Mouse (Mus musculus): ENCODE measurements at regions not wholly inside any gene's neighbourhood (a gene's known extent, or its start where the extent isn't known, plus 50 kb on each side); places are given as distances from the start of the nearest gene placed in this dataset.
A peak's percentile ranks its signal among the peaks of the same experiment; 100 is the strongest.

GRCm38 (mm10) chr15:61508806-61509205 is 586.0 kb upstream of the A1bg start:
- DNase-seq (ENCODE audit: low read depth) = no peak

- no peak for DNase-seq (ENCODE audit: low read depth)
Observed at GRCm38 (mm10) chr15:61506361-61506897, 583.6 kb upstream of the A1bg start.

DNA sequence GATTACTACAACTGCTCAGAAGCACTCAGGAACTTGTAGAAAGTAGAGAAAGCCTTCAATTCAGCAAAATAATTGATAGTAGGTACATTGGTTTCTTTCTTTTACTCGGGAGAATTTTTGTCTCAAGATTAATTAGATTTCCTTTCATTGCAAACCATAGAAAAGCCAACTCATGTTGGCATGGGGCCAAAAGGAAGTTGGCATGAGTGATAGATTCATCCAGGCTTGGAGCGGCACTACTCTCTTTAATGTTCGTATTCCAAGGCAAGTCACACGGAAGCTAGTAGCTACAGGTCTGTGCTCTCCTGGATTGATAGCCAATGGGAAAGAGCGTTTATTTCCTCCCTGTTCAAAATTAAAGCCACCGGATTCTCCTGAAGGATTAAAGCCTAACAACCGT is 580.6 kb upstream of the A1bg start:
- DNase-seq (ENCODE audit: low read depth) = peak; percentile 20

- DNase-seq (ENCODE audit: low read depth) = no peak
Observed at GRCm38 (mm10) chr15:61489731-61490130, 566.9 kb upstream of the A1bg start.

GRCm38 (mm10) chr15:61481861-61482260 is 559.0 kb upstream of the A1bg start:
- peak; percentile 85 for DNase-seq (ENCODE audit: low read depth)

- no peak for DNase-seq (ENCODE audit: low read depth)
Observed at GRCm38 (mm10) chr15:61473900-61474299, 551.1 kb upstream of the A1bg start.

DNA sequence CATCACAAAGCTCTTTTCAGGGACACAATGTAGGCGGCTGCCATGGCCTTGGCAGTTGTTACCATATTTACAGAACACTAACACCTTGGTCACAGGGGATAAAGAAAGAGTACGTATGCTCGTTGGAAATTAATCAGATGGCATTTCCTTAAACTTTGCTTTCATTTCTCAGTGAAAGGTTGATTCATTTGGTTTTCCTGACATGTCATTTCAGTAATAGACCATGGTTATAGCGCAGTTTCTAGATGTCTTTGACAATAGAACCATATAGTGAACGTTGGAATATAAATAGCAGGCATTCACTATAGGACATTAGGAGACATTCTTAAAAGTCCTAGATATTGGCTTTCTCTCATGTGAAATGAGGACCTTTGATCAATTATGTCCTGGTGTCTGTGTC is 532.2 kb upstream of the A1bg start:
- DNase-seq (ENCODE audit: low read depth) = no peak

DNA sequence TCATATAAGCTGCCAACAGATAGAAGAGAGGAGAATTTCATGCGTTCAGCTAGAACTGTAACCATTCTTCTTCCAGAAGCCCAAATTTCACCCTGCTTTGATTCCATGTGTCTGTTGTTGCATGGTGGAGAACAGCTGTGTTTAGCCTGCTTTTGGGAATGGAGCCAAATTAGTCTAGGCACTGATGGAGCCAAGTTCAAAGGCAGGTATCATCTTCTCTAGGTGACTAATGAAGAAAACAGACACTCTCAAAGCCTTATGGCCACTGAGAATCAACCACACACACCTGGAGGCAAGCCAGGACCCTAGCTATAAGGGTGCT is 531.5 kb upstream of the A1bg start:
- no peak for DNase-seq (ENCODE audit: low read depth)

DNA sequence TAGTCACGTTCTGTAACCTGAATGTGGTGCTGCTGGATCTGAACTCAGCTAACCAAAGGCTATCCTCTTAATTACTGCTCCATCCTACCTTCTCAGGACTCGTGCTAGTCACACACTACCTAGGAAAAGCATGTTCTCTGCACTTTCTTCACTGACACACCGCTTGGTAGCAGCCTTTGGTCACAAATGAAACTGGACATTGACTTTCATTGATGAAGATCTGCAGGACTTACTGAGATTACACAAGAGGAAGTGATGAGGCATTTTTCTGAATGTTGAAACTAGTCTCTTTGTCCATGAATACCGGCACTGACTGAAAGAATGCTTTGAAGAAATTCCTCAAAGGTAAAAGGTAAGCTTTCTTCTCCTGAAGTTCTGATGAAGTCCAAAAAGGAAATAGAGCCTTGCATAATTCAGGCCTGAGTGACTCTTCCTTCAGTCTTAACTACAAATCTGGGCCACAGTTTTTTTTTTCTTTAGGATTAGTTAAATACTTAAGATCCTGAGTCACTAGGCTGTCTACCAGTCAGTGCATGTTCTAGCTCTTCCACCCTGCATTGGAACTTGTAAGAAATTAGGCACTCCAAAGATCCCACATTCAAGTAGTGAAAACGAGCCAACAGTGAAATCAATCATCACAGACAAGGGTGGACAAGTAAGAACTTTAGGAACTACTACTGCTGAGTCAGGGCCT is 531.0 kb upstream of the A1bg start:
- no peak for DNase-seq (ENCODE audit: low read depth)

DNA sequence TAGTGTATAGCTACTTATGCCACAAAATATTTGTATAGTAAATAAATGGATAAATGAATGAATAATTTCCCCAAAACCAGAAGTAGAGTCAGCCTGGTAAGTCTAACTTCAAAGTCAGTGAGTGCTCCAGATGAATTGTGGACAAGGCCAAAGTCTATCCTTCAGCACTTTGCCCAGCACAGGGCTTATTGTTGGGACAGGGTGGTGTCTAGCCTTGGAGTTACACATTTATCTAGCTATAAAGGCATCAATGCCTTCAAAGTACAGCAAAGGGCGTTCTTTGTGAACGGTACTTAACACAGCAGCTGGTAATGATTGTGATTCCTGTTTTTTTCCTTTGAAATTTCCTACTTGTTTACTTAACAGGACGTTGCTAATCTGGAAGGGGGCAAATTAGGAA is 527.4 kb upstream of the A1bg start:
- no peak for DNase-seq (ENCODE audit: low read depth)

GRCm38 (mm10) chr15:61448482-61448881 is 525.7 kb upstream of the A1bg start:
- DNase-seq (ENCODE audit: low read depth) = no peak

- no peak for DNase-seq (ENCODE audit: low read depth)
Observed at GRCm38 (mm10) chr15:61446053-61446840, 523.4 kb upstream of the A1bg start.

GRCm38 (mm10) chr15:61441734-61442398 is 519.1 kb upstream of the A1bg start:
- DNase-seq (ENCODE audit: low read depth) = peak; percentile 44

DNA sequence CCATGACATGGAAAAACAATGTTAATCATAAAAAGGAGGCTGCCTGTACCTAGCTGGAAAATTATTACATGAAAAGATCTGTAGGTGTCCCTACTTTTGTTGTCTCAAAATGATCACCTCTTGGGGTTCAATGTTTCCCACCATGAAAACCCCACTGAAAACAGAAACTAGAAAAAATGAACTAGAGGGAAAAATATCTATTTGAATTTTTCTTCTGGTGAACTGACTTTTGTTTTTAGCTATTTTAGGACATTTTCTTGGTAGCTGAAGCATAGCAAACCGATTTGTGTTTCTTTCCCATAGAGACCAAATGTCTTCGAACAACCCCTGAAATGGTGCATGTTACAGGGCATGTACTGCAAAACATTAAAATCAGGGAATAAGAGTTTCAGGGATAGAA is 518.2 kb upstream of the A1bg start:
- no peak for DNase-seq (ENCODE audit: low read depth)

GRCm38 (mm10) chr15:61440284-61440683 is 517.5 kb upstream of the A1bg start:
- peak; percentile 38 for DNase-seq (ENCODE audit: low read depth)

DNA sequence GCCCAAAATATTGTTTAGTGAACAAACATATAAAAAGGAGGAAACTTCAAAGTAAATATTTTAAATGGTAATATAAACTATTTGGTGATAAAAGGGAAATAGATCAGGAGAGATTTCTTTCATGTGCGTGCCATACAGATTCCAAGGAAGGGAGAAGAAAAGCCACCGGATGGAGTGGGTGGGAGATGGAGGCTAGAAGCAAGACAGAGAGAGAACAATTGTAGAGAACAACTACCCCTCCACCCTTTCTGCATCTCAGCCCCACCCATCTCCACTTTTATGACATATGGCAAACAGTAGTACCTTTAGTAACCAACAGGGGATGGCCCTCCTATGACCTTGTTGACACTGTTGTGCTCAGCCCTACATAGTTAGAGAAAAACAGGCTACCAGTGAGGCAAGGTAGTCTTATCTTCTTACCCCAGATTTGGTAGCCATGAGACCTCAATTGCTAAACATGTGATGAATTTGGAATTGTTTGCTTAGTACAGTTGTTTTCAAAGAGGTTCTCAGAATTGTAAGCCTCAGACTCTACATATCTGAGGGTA is 516.9 kb upstream of the A1bg start:
- peak; percentile 58 for DNase-seq (ENCODE audit: low read depth)

GRCm38 (mm10) chr15:61428818-61429415 is 506.1 kb upstream of the A1bg start:
- no peak for DNase-seq (ENCODE audit: low read depth)

DNA sequence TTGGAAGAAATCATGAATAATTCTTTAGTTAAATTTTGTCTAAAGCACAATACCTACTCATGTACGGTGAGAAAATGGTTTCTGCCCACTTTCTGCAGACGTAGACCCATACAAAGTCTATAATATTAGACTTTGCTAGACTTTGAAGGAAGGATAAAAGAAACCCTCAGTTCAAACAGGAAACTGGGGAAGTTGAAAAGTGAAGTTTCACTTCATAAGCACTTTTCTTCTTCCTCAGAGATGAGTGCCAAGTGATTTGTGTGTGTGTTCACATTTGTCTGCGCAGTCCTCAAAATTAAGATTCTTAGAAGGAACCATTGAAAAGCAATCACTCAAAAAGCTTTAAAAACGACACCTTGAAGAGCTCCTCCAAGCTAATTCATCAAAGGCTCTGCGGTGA is 500.2 kb upstream of the A1bg start:
- peak; percentile 73 for DNase-seq (ENCODE audit: low read depth)

- DNase-seq (ENCODE audit: low read depth) = no peak
Observed at GRCm38 (mm10) chr15:61417506-61417905, 494.7 kb upstream of the A1bg start.

GRCm38 (mm10) chr15:61416841-61417240 is 494.0 kb upstream of the A1bg start:
- DNase-seq (ENCODE audit: low read depth) = peak; percentile 39

GRCm38 (mm10) chr15:61415626-61416025 is 492.8 kb upstream of the A1bg start:
- peak; percentile 69 for DNase-seq (ENCODE audit: low read depth)

- DNase-seq (ENCODE audit: low read depth) = peak; percentile 47
Observed at GRCm38 (mm10) chr15:61411821-61412220, 489.0 kb upstream of the A1bg start.

Measured in naive thymus-derived CD4-positive, alpha-beta T cell, adult 2 months (primary cell).